Mouse (Mus musculus) adrenal gland, adult 8-10 months (tissue): ENCODE measurements around the gene Trio. TPM values are rescaled to one million over a fixed set of nuclear protein-coding genes. Genes with fewer than 3 reads are reported as not detected.

ENCODE experiments used
- DNase-seq: peaks from one replicate; pipeline ENCODE4 v3.0.0; 2022
- total RNA-seq, 4 experiments: library from RNA; stranded (reverse); gene quantifications; 2 replicates each; pipeline ENCODE4 v1.2.4; 2022

Trio gene
- total RNA-seq, 4 experiments from 2014 or later, result 57.9 to 84.0 (median 69.8) TPM

- no peak for DNase-seq
Measured at GRCm38 (mm10) chr15:27991892-27992593, 33.6 kb downstream of the Trio start.

- DNase-seq, result no peak
Measured at GRCm38 (mm10) chr15:27991066-27991701, 34.5 kb downstream of the Trio start.

GRCm38 (mm10) chr15:27987979-27988378, 37.7 kb downstream of the Trio start:
- no peak for DNase-seq

- no peak for DNase-seq
Measured at GRCm38 (mm10) chr15:27984881-27985280, 40.8 kb downstream of the Trio start.

GRCm38 (mm10) chr15:27981764-27982500, 43.7 kb downstream of the Trio start:
- no peak for DNase-seq

- no peak for DNase-seq
Measured at GRCm38 (mm10) chr15:27981258-27981657, 44.4 kb downstream of the Trio start.

- no peak for DNase-seq
Measured at GRCm38 (mm10) chr15:27980436-27980835, 45.2 kb downstream of the Trio start.

GRCm38 (mm10) chr15:27976950-27977349, 48.7 kb downstream of the Trio start:
- no peak for DNase-seq

GRCm38 (mm10) chr15:27976366-27976765, 49.3 kb downstream of the Trio start:
- DNase-seq, result no peak

GRCm38 (mm10) chr15:27974637-27975036, 51.0 kb downstream of the Trio start:
- DNase-seq, result no peak

GRCm38 (mm10) chr15:27968183-27968582, 57.5 kb downstream of the Trio start:
- DNase-seq, result no peak

GRCm38 (mm10) chr15:27967128-27967876, 58.3 kb downstream of the Trio start:
- no peak for DNase-seq

- no peak for DNase-seq
Measured at GRCm38 (mm10) chr15:27964877-27965276, 60.8 kb downstream of the Trio start.

- DNase-seq, result no peak
Measured at GRCm38 (mm10) chr15:27963506-27963905, 62.1 kb downstream of the Trio start.

- no peak for DNase-seq
Measured at GRCm38 (mm10) chr15:27960642-27961041, 65.0 kb downstream of the Trio start.

GRCm38 (mm10) chr15:27957867-27958266, 67.8 kb downstream of the Trio start:
- no peak for DNase-seq

GRCm38 (mm10) chr15:27955614-27956013, 70.0 kb downstream of the Trio start:
- no peak for DNase-seq

GRCm38 (mm10) chr15:27954356-27954755, 71.3 kb downstream of the Trio start:
- DNase-seq, result no peak

- no peak for DNase-seq
Measured at GRCm38 (mm10) chr15:27953570-27953969, 72.1 kb downstream of the Trio start.

GRCm38 (mm10) chr15:27951195-27951594, 74.5 kb downstream of the Trio start:
- no peak for DNase-seq

- no peak for DNase-seq
Measured at GRCm38 (mm10) chr15:27949196-27949595, 76.5 kb downstream of the Trio start.

- DNase-seq, result no peak
Measured at GRCm38 (mm10) chr15:27947880-27948279, 77.8 kb downstream of the Trio start.

GRCm38 (mm10) chr15:27945570-27945969, 80.1 kb downstream of the Trio start:
- no peak for DNase-seq
